Mouse (Mus musculus) hindbrain, embryonic 14.5 days (tissue): ENCODE results near the gene Rxfp3. TPM values are rescaled to one million over a fixed set of nuclear protein-coding genes. Genes with fewer than 3 reads are reported as not detected.
A peak's percentile ranks its signal among the peaks of the same experiment; 100 is the strongest.

Experiments used
- ATAC-seq: fragments of 200-750 bp; cut with Nextera tagmentation; 2 replicates; pipeline ENCODE4 v1.8.0; 2017; ENCODE audit warnings: moderate number of reproducible peaks, mild to moderate bottlenecking, moderate TSS enrichment, moderate library complexity; ENCODE audit not compliant: low FRiP score
- DNase-seq: peaks from one replicate; pipeline ENCODE4 v3.0.0-alpha.2; 2015; ENCODE audit warnings: low spot score
- H3K27ac ChIP-seq: fragments of 300-500 bp; sonication (generic); 2 replicates; pipeline ENCODE4 v1.5.1; 2014; ENCODE audit warnings: mild to moderate bottlenecking, moderate library complexity
- H3K27me3 ChIP-seq: fragments of 300-500 bp; sonication (generic); 2 replicates; pipeline ENCODE4 v1.6.1; 2014; ENCODE audit warnings: mild to moderate bottlenecking, low read length, mixed read lengths; ENCODE audit not compliant: control insufficient read depth, insufficient read depth
- H3K36me3 ChIP-seq: fragments of 300-500 bp; sonication (generic); replicated peaks from 2 replicates; pipeline ENCODE4 v1.6.1; 2014; ENCODE audit not compliant: control insufficient read depth, insufficient read depth
- H3K4me1 ChIP-seq: fragments of 300-500 bp; sonication (generic); replicated peaks from 2 replicates; pipeline ENCODE4 v1.6.1; 2014; ENCODE audit warnings: antibody characterized with exemption, low read length, mixed read lengths; ENCODE audit not compliant: control insufficient read depth, insufficient read depth
- H3K4me2 ChIP-seq: fragments of 300-500 bp; sonication (generic); replicated peaks from 2 replicates; pipeline ENCODE4 v1.6.1; 2014; ENCODE audit warnings: mild to moderate bottlenecking, moderate library complexity
- H3K4me3 ChIP-seq: fragments of 300-500 bp; sonication (generic); replicated peaks from 2 replicates; pipeline ENCODE4 v1.5.1; 2014; ENCODE audit warnings: mild to moderate bottlenecking, low read length
- H3K9ac ChIP-seq: fragments of 300-500 bp; sonication (generic); 2 replicates; pipeline ENCODE4 v1.6.1; 2014
- H3K9me3 ChIP-seq: fragments of 300-500 bp; sonication (generic); 2 replicates; pipeline ENCODE4 v1.6.1; 2016; ENCODE audit warnings: low read length; ENCODE audit not compliant: control insufficient read depth
- WGBS: fragments of 180-500 bp; shearing (Covaris S2); extraction: QIAGEN DNeasy Blood & Tissue Kit; methylation state at CpG from one replicate; pipeline ENCODE4 v1.1.7; 2014; 5-methylcytosine and 5-hydroxymethylcytosine counted together
- polyA plus RNA-seq: library from polyadenylated mRNA; unstranded; fragments of >200 nt; fragmentation: Nextera tagmentation; extraction: Ambion mirVana; gene quantifications from 2 replicates; pipeline ENCODE4 v1.2.1, GENCODE M21; 2014

Gene Rxfp3
- polyA plus RNA-seq, 1 experiment from 2014 or later: 4.3 TPM

DNA sequence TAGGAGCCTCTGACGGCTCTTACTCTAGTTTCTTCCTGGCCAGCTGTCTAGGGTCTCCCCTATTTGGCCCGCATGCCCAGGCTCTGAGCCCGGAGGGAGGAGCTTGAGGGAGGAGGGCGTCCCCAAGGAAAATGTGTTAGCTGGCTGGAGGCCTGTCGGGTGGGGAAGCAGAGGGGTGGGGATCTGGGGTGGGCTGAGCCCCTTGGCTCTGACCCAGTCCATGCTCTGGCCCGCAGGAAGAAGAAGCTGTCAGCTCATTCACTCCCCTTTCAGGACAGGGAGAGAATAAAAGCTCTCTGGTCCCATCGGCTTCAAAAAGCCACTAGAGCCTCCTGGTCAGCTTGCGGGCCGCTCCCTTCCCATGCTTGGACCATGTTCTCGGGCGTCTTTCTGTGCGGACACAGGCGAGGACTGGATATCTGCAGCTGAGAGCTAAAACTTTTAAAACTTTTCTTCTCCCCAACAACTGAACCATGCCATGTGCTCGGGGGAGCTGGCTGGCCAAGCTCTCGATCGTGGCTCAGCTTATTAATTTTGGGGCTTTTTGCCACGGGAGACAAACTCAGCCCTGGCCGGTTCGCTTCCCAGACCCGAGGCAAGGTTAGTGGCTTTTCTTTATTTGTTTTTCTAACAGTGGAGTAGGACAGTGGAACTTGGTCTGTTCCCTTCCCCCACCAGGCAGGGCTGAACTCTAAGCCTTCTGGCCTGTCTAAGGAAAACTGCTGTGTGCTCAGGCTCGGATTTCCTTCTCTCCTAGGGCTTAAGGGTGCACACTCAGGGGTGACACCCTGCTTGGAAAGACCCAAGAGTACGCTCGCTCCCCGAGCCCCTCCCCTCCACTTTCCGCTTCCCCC is 27.0 kb upstream of the Rxfp3 start, which contains the start of gene Adamts12:
Gene Adamts12, plus strand, starts transcription at position 233 of the 854 bp plus-strand sequence.
- Histone ChIP-seq H3K4me1 (peaks cover 22% of the 10 kb centered on the region), H3K9ac (peak within 1 kb of the TSS; percentile 48; the same call in 1 of the 2 replicates), H3K4me2 (peak within 1 kb of the TSS; percentile 55), H3K36me3 (no peaks in the 10 kb centered on the region), H3K9me3 (no peaks in the 10 kb centered on the region), H3K27ac (peak within 1 kb of the TSS; percentile 77), H3K4me3 (peak within 1 kb of the TSS; percentile 27), H3K27me3 (no peaks in the 10 kb centered on the region)
- 1% methylated on average over 25 of the region's 25 CpGs for WGBS
- ATAC-seq (peak; percentile 85), DNase-seq (peak; percentile 60)

DNA sequence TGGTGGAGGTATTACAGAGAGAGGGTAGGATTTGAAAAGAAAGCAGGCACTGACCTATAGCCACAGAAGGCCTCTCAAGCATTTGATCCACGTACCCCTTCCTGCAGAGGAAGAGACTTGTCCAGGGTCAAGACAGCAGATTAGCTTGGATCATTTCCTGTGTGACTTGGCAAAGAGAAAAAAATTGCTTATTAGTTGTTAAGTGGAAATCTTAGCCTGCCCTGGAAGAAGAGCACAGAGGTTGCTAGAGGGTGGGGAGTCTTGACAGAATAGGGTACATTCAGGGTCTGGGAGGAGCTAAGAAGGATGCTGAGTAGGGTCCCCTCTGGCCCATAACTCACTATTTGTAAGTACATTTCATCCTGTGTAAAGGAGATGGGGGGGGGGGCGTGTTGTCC is 26.4 kb upstream of the Rxfp3 start:
- Histone ChIP-seq H3K4me2 (peak overlapping the region; percentile 55), H3K4me3 (no peak overlapping the region), H3K27ac (no peak overlapping the region), H3K27me3 (no peaks in the 10 kb centered on the region), H3K9ac (no peak overlapping the region), H3K4me1 (peaks cover 22% of the 10 kb centered on the region), H3K9me3 (no peaks in the 10 kb centered on the region), H3K36me3 (no peaks in the 10 kb centered on the region)
- WGBS: 15% methylated on average over 2 of the region's 2 CpGs
- DNase-seq: no peak
- ATAC-seq: no peak; the same call in 1 of the 2 replicates

DNA sequence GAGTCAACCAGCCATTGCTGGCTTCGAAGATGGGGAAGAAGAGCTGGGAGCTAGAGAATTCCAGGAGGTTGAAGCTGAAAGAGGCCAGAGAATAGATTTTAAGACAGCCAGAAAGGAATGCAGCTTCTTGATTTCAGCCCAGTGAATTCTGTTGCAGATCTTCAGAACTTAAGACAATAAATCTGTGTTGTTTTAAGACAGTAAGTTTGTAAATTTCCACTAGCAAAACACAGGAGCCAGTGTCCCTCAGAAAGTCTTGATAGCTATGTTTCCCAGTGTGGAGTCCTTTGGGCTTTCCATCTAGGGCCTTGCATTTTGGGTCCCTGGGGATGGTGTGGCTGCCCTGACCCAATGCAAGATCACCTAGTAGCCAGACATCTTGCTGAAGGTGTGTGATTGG is 25.1 kb upstream of the Rxfp3 start:
- no peak overlapping the region for H3K27ac ChIP-seq
- WGBS: 95% methylated on average over 1 of the region's 1 CpGs
- H3K36me3 ChIP-seq: no peaks in the 10 kb centered on the region
- no peaks in the 10 kb centered on the region for H3K27me3 ChIP-seq
- no peak overlapping the region for H3K9ac ChIP-seq
- no peaks in the 10 kb centered on the region for H3K9me3 ChIP-seq
- peaks cover 22% of the 10 kb centered on the region for H3K4me1 ChIP-seq
- H3K4me3 ChIP-seq: no peak overlapping the region
- H3K4me2 ChIP-seq: no peak overlapping the region
- DNase-seq: no peak
- ATAC-seq: no peak

DNA sequence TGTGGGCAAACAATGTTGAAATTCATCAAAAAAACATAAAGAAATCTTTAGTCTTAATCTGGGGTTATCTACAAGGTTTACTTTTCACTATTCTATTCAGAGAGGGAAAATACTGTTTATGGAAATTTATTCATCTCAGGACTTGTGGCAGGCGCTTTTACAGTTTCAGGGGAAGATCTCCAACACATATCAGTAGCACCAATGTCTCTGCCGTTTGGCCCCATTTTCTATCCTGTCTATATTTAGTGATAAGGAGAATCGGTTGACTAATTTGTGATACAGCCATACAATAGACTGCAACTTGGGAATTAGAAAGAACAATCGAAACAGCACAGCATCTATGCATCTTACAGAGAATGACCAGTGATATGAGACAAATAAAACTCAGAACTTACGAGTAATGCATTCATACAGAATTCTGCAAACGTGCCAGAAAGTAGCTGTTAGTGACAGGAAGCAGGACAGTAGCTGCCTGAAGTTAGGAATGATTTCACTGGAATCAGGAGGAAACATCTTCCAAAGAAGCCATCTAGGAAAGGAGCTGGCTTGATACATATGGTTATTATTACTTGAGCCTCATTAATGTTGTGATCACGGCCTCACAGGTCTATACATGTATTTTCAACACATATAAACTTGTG is 16.8 kb upstream of the Rxfp3 start:
- H3K9ac ChIP-seq: no peak overlapping the region
- no peak overlapping the region for H3K27ac ChIP-seq
- DNase-seq: no peak
- H3K4me3 ChIP-seq: no peak overlapping the region
- no peaks in the 10 kb centered on the region for H3K27me3 ChIP-seq
- H3K4me2 ChIP-seq: no peak overlapping the region
- ATAC-seq: no peak
- WGBS: 62% methylated on average over 7 of the region's 7 CpGs
- no peaks in the 10 kb centered on the region for H3K4me1 ChIP-seq
- H3K9me3 ChIP-seq: no peaks in the 10 kb centered on the region
- H3K36me3 ChIP-seq: no peaks in the 10 kb centered on the region

DNA sequence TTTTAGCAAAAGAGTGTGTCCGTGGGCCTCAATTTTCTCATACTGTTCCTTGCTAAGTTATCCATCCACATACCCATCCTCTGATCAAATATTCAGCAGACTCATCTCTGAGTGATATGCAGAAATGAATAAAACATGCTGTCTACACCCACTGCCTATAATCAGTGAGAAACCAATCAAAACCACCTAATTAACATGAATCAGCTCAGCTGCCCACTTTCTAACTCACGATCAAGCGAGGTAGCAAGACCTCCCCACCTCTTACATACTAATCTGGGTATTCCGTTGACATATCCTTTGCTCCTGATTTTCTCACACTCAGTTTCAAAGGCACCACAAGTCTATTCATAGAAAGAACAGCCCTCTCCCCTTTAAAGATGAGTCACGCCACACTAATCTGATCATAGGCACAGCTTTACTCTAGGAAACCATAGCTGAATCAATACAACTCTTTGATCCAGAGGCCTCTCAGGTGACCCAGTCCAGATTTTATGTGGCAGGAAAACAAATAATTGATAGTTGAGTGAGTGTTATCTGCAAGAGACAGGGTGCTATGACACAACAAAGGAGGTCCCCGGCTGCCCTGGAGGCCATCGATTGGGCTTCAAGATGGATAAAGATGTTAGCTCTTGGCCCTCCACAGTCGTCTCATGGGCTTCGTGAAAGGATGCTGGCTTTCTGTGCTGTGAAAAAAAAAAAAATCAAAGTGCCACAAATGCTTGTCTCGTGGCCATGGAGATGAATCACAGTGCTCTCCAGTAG is 16.1 kb upstream of the Rxfp3 start:
- Histone ChIP-seq H3K9ac (no peak overlapping the region), H3K4me3 (no peak overlapping the region), H3K9me3 (no peaks in the 10 kb centered on the region), H3K4me1 (no peaks in the 10 kb centered on the region), H3K4me2 (no peak overlapping the region), H3K36me3 (no peaks in the 10 kb centered on the region), H3K27me3 (no peaks in the 10 kb centered on the region), H3K27ac (no peak overlapping the region)
- DNase-seq: no peak
- 37% methylated on average over 10 of the region's 10 CpGs for WGBS
- peak; percentile 17; the same call in 1 of the 2 replicates for ATAC-seq

DNA sequence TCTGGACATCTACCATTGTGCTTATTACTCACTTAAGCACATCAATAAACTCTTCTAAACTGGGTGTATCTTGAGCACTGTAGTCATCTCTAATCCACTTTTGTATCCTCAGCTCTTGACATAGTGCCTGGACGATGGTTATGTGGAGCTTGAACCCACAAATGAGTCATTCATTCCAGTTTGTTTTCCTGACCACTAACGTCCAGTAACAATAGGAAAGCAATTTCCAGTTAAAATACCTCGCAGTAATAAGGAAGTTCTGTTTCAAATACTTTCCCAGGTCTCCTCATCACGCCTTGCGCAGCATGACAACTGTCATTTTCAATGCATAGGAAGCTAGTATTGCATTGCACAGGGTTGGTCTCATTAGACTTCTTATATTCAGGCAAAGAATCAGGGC is 5.0 kb upstream of the Rxfp3 start:
- Histone ChIP-seq H3K4me3 (no peak overlapping the region), H3K9me3 (no peaks in the 10 kb centered on the region), H3K4me2 (no peak overlapping the region), H3K9ac (no peak overlapping the region), H3K36me3 (no peaks in the 10 kb centered on the region), H3K4me1 (no peaks in the 10 kb centered on the region), H3K27me3 (peaks cover 5% of the 10 kb centered on the region), H3K27ac (no peak overlapping the region)
- ATAC-seq (no peak), DNase-seq (no peak)
- 88% methylated on average over 5 of the region's 5 CpGs for WGBS

DNA sequence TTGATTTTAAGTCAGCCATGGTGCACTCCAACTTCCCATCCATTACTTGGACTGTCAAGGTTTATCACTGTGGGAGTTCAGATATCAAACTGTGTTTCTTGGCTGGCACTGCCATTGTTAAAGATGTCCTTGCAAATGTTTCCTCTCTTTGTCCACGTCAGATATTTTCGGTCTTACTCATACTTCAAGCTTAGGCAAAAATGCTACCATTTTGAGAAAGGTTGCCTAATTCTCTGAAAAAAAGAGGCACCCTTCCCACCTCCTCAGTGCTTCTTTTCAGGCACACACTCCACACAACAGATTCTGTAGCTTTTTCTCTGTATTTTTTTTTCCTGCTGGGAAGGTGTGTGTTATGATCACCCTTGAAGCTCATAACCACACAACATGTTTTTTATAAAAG is 3.4 kb upstream of the Rxfp3 start:
- no peak for DNase-seq
- Histone ChIP-seq H3K9ac (no peak overlapping the region), H3K9me3 (no peaks in the 10 kb centered on the region), H3K4me1 (peaks cover 13% of the 10 kb centered on the region), H3K27ac (no peak overlapping the region), H3K36me3 (no peaks in the 10 kb centered on the region), H3K4me2 (no peak overlapping the region), H3K27me3 (peaks cover 21% of the 10 kb centered on the region), H3K4me3 (no peak overlapping the region)
- no peak for ATAC-seq
- WGBS: 83% methylated on average over 2 of the region's 2 CpGs

DNA sequence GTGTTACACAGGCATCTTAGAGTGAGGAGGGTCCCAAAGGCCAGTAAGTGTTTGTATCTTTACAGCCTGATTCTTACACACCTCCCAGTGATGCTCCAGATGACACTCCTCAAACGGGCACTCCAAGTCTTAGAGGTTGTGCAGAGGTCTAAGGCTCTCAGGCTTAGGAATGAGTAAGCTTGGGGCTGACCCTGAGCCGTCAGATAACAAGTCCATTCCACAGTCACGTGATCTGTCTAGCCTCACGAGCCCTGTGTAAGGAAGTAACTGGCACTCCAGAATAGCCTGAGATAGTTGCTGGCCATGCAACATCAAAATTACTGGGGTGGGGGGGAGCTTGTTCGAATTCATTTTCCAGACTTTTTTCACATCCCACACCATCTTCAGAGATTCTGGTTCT is 2.3 kb upstream of the Rxfp3 start:
- WGBS: 77% methylated on average over 5 of the region's 5 CpGs
- no peak for ATAC-seq
- Histone ChIP-seq H3K4me3 (no peak overlapping the region), H3K9me3 (no peaks in the 10 kb centered on the region), H3K4me2 (no peak overlapping the region), H3K27me3 (peaks cover 33% of the 10 kb centered on the region), H3K36me3 (no peaks in the 10 kb centered on the region), H3K27ac (no peak overlapping the region), H3K4me1 (peaks cover 15% of the 10 kb centered on the region), H3K9ac (no peak overlapping the region)
- no peak for DNase-seq

DNA sequence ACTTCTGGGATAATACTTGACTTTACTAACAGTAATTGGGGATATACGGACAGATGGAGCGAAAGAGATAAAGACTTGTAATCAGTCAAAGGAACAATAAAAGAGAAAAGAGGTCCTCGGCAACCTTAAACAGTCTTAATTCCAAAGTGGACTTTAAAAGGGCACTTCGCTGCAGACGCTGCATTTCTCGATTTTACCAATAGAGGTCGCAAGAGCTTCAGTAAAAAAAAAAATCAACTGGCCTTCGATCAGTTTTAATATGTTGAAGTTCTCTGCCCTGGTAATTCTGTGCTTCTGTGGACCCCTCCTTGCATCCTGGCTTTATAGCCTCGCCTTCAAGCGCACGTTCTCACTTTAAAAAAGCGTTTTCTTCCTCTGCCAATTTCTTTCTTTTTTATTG is 685 bp upstream of the Rxfp3 start:
- DNase-seq (peak; percentile 92), ATAC-seq (no peak)
- no peaks in the 10 kb centered on the region for H3K36me3 ChIP-seq
- 3% methylated on average over 12 of the region's 12 CpGs for WGBS
- peaks cover 15% of the 10 kb centered on the region for H3K4me1 ChIP-seq
- peaks cover 42% of the 10 kb centered on the region for H3K27me3 ChIP-seq
- 0 out of 2 replicates have a peak overlapping the region, but pooled peaks have one; percentile 39 for H3K4me3 ChIP-seq
- H3K9ac ChIP-seq: no peak overlapping the region
- no peaks in the 10 kb centered on the region for H3K9me3 ChIP-seq
- peak overlapping the region; percentile 81 for H3K4me2 ChIP-seq
- no peak overlapping the region for H3K27ac ChIP-seq
